Mouse (Mus musculus) bone marrow, adult 2 months (tissue): ENCODE data around the gene Agap2.
A peak's percentile ranks its signal among the peaks of the same experiment; 100 is the strongest.

ENCODE experiments used
- CTCF ChIP-seq: fragments of 200-500 bp; IDR thresholded peaks from 2 replicates; pipeline ENCODE4 v1.5.1; 2011; ENCODE audit warnings: low read length, control low read depth; ENCODE audit not compliant: control insufficient read depth, insufficient read depth
- POLR2A ChIP-seq: fragments of 200-500 bp; IDR thresholded peaks from 2 replicates; pipeline ENCODE4 v1.6.1; 2011; ENCODE audit warnings: low read depth, mild to moderate bottlenecking, control low read depth, low read length, borderline replicate concordance; ENCODE audit not compliant: control insufficient read depth

DNA sequence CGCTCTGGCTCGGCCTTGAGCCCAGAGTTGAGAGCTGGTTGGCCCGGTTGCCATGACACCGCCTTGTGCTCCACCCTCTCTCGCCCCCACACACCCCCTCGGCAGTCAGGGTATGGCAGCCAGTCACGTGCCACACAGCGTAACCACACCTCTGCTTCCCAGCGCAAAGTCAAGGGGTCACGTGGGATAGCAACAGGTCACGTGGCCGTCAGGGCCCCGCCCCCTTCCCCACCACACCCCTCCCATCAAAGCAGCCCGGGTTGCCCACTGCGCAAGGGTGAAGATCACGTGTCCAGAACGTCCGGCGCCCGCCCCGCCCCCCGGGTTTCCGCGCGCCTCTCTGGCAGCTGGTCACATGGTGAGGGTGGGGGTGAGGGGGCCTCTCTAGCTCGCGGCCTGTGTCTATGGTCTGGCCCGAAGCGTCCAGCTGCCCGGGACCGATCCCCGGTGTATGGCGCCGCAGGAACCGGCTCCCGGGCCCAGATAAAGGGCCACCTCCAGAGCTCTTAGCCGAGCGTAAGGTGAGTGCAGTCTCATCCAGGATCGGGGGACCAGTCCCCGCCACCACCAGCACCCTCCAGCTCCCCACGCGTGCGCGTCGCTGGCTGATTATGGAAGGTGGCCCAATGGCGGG, 11.7 kb upstream of the Agap2 start, which contains the start of gene Cdk4:
- TF ChIP-seq CTCF (no peak), POLR2A (peak; percentile 56; the same call in 1 of the 2 replicates)
